Mouse (Mus musculus): ENCODE results near the gene Ngb. TPM values are rescaled to one million over a fixed set of nuclear protein-coding genes. Genes with fewer than 3 reads are reported as not detected.
A peak's percentile ranks its signal among the peaks of the same experiment; 100 is the strongest.

Ngb gene
- polyA plus RNA-seq (2015; fragmentation: Nextera tagmentation; extraction: Ambion mirVana) = 3.0 and 4.0 TPM in 2 replicates

DNA sequence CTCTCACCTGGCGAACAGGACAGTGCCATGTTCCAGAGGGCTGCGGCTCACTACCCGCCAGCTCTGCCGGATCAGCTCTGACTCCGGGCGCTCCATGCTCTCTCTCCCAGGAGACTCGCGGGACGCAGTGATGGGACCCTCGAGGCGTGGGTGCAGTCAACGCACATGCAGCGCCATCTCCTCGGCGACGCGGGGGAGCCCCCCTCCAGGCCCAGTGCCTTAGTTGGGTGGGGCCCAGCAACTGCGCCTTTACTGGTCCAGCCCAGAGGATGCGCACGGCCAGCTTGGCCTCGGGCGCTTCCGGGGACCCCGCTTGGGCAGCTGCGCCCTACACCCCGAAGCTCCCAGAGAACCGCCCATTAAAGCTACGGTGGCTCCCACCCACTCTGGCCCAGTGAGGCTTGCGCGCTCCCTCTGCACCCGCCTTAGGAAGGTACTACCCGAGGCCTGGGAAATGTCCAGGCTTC, at the start of gene Ngb:
Gene Ngb, minus strand, starts transcription at position 375 of the 467 bp plus-strand sequence.
- Histone ChIP-seq H3K9ac (ENCODE audit: low read length) (no peak within 1 kb of the TSS; the same call in 1 of the 2 replicates), H3K4me3 (replicated peaks; ENCODE audit: low read length) (peak within 1 kb of the TSS; percentile 35)
- ATAC-seq (ENCODE audit: insufficient read depth, low FRiP score) = no peak

DNA sequence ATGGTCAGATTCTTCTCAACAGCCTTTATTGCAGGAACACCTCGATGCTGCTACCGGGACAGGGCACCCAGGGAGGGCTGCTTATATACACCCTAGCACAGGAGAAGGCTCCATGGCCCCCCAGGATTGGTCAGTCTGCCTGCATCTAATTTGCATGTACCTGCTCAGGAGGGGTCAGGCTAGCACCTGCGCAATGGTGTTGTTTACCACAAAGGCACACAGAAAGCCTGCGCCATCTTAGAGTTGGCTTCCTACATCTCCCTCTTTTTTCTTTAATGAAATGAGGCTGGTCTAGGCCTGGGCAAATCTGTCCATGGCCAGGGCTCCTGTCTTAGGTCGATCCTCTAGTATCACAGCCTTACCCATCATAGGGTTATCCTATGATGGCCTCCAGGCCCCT, 47.1 kb upstream of the Ngb start:
- H3K9me3 ChIP-seq (replicated peaks; ENCODE audit: control insufficient read depth, low read length) = no peaks in the 10 kb centered on the region
- H3K27ac ChIP-seq (ENCODE audit: low read length) = no peak overlapping the region
- peaks cover 5% of the 10 kb centered on the region for H3K36me3 ChIP-seq (ENCODE audit: control insufficient read depth, insufficient read depth, low read length)
- H3K4me1 ChIP-seq (ENCODE audit: control insufficient read depth, insufficient read depth, low read length) = peaks cover 8% of the 10 kb centered on the region
- ATAC-seq (ENCODE audit: insufficient read depth, low FRiP score) = no peak
- H3K4me2 ChIP-seq (ENCODE audit: low read depth, low read length) = no peak overlapping the region
- no peak overlapping the region for H3K9ac ChIP-seq (ENCODE audit: low read length)
- no peaks in the 10 kb centered on the region for H3K27me3 ChIP-seq (ENCODE audit: control insufficient read depth, insufficient read depth, low read length)
- H3K4me3 ChIP-seq (replicated peaks; ENCODE audit: low read length) = no peak overlapping the region
- WGBS = 94% methylated on average over 5 of the region's 5 CpGs

More for the DNA sequence above, at the start of gene Ngb:
- Histone ChIP-seq H3K27ac (ENCODE audit: low read length) (no peak within 1 kb of the TSS), H3K4me2 (ENCODE audit: low read depth, low read length) (peak within 1 kb of the TSS; percentile 55), H3K36me3 (ENCODE audit: control insufficient read depth, insufficient read depth, low read length) (no peaks in the 10 kb centered on the region), H3K4me1 (ENCODE audit: control insufficient read depth, insufficient read depth, low read length) (0 out of 2 replicates have a peak, but pooled peaks cover 4% of the 10 kb centered on the region), H3K9me3 (replicated peaks; ENCODE audit: control insufficient read depth, low read length) (no peaks in the 10 kb centered on the region), H3K27me3 (ENCODE audit: control insufficient read depth, insufficient read depth, low read length) (peaks cover 22% of the 10 kb centered on the region)
- WGBS = 4% methylated on average over 32 of the region's 32 CpGs

DNA sequence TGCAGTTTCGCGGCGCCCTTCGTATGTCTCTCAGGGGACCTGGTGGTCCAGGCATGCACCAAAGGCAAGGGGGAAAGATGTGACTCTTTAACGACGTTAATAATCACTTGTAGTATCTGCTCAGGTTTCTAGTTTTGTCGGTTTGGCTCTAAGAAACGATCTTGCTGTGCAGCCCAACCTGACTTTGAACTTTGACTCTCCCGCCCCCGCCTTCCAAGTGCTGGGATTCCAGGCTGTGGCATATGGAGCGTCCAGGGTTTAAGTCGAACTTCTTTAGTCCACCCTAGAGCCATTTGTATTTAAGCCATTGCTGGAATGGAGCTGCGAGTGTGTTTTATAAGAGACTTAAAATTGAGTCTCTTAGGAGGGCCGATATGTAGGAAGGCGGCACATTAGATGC, 45.8 kb upstream of the Ngb start:
- Histone ChIP-seq H3K4me1 (ENCODE audit: control insufficient read depth, insufficient read depth, low read length) (peaks cover 8% of the 10 kb centered on the region), H3K27ac (ENCODE audit: low read length) (peak overlapping the region; percentile 96), H3K36me3 (ENCODE audit: control insufficient read depth, insufficient read depth, low read length) (peaks cover 5% of the 10 kb centered on the region), H3K9ac (ENCODE audit: low read length) (peak overlapping the region; percentile 84), H3K9me3 (replicated peaks; ENCODE audit: control insufficient read depth, low read length) (no peaks in the 10 kb centered on the region), H3K27me3 (ENCODE audit: control insufficient read depth, insufficient read depth, low read length) (no peaks in the 10 kb centered on the region), H3K4me2 (ENCODE audit: low read depth, low read length) (peak overlapping the region; percentile 80), H3K4me3 (replicated peaks; ENCODE audit: low read length) (peak overlapping the region; percentile 94)
- no peak for ATAC-seq (ENCODE audit: insufficient read depth, low FRiP score)
- WGBS = 10% methylated on average over 15 of the region's 15 CpGs

DNA sequence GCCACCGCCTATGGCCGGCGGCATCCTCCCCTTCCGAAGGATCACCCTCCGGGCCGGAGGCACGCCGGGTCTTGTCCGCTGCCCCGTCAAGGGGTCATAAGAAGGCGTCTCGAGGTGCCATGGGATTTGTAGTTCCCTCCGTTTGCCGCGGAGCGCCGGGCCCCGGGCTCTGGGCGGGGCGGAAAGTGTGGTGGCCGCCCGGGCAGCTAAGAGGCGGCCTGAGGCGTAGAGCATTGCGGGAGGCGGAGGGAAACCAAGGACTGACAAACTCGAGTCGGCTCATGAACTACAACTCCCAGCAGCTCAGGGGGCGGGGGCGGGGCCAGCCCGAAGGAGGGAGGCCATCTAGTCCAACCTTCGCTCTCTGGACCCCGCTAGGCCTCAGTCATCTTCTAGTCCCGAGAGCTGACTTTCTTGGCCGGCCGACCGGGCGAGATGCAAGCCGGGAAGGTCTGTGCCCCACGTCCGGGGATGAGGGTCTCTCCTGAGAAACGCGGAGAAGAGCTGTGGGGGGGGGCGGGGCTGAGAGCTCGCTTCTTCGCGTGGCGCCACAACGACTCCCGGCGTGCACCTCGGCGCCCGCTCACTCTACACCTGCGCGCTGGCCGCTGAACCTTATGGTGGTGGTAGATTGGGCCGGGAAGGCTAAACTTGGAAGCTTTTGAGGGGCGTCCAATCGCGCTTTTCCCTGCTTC, 45.2 kb upstream of the Ngb start, which contains the start of gene Pomt2:
Gene Pomt2, minus strand, starts transcription at position 574 of the 695 bp plus-strand sequence.
- Histone ChIP-seq H3K4me2 (ENCODE audit: low read depth, low read length) (peak within 1 kb of the TSS; percentile 83), H3K4me1 (ENCODE audit: control insufficient read depth, insufficient read depth, low read length) (peaks cover 8% of the 10 kb centered on the region), H3K4me3 (replicated peaks; ENCODE audit: low read length) (peak within 1 kb of the TSS; percentile 94), H3K9ac (ENCODE audit: low read length) (peak within 1 kb of the TSS; percentile 84), H3K27me3 (ENCODE audit: control insufficient read depth, insufficient read depth, low read length) (no peaks in the 10 kb centered on the region), H3K36me3 (ENCODE audit: control insufficient read depth, insufficient read depth, low read length) (peaks cover 5% of the 10 kb centered on the region), H3K27ac (ENCODE audit: low read length) (peak within 1 kb of the TSS; percentile 96), H3K9me3 (replicated peaks; ENCODE audit: control insufficient read depth, low read length) (no peaks in the 10 kb centered on the region)
- under 1% methylated on average over 61 of the region's 61 CpGs for WGBS
- peak; percentile 98 for ATAC-seq (ENCODE audit: insufficient read depth, low FRiP score)

DNA sequence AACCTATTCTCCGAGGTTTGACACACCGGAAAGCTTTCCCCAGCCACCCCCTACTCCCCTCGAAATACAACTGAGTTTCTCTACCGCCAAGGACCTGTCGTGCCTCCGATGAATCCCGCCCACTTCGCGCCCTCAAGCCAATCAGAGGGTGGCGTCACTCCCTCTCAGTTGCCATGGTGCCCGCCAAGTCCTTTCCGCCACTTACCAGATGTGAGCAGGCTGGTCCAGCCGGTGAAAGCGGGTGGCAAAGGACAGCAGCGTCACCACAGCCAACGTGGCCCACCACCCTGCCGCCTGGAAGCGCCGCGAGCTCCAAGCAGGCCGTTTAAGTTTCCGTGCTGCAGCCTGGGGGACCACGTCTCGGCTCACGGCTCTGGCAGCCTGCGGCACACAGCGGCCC, 44.6 kb upstream of the Ngb start, which contains the start of gene Gstz1:
Gene Gstz1, plus strand, starts transcription at position 200 of the 400 bp plus-strand sequence.
- Histone ChIP-seq H3K4me3 (replicated peaks; ENCODE audit: low read length) (peak within 1 kb of the TSS; percentile 94), H3K27me3 (ENCODE audit: control insufficient read depth, insufficient read depth, low read length) (no peaks in the 10 kb centered on the region), H3K9ac (ENCODE audit: low read length) (peak within 1 kb of the TSS; percentile 84), H3K36me3 (ENCODE audit: control insufficient read depth, insufficient read depth, low read length) (peaks cover 5% of the 10 kb centered on the region), H3K4me2 (ENCODE audit: low read depth, low read length) (peak within 1 kb of the TSS; percentile 83), H3K9me3 (replicated peaks; ENCODE audit: control insufficient read depth, low read length) (no peaks in the 10 kb centered on the region), H3K4me1 (ENCODE audit: control insufficient read depth, insufficient read depth, low read length) (peaks cover 8% of the 10 kb centered on the region), H3K27ac (ENCODE audit: low read length) (peak within 1 kb of the TSS; percentile 96)
- ATAC-seq (ENCODE audit: insufficient read depth, low FRiP score) = peak; percentile 79
- 0% methylated on average over 27 of the region's 27 CpGs for WGBS

DNA sequence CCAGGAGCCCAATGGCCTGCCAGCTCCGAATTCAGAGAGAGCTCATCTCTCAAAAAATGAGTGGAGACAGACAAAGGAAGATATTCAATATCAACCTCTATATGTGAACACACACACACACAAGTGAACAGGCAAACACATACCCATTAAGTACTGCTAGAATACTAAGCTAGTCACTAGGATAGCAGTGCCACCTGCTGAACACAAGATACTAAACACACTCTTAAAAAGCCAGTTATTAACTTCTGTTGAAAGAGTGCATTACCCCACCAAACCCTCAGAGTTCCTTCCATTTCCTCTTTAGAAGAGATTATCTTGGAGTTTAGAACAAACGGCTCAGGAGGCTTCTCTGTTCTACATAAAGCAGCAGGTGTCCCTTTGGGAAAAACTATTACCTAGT, 39.8 kb upstream of the Ngb start:
- H3K4me1 ChIP-seq (ENCODE audit: control insufficient read depth, insufficient read depth, low read length) = peaks cover 8% of the 10 kb centered on the region; the same call in 1 of the 2 replicates
- H3K36me3 ChIP-seq (ENCODE audit: control insufficient read depth, insufficient read depth, low read length) = 0 out of 2 replicates have a peak, but pooled peaks cover 4% of the 10 kb centered on the region
- H3K4me3 ChIP-seq (replicated peaks; ENCODE audit: low read length) = no peak overlapping the region
- H3K9me3 ChIP-seq (replicated peaks; ENCODE audit: control insufficient read depth, low read length) = no peaks in the 10 kb centered on the region
- WGBS = 77% methylated on average over 2 of the region's 2 CpGs
- H3K27ac ChIP-seq (ENCODE audit: low read length) = no peak overlapping the region
- no peak overlapping the region for H3K4me2 ChIP-seq (ENCODE audit: low read depth, low read length)
- no peaks in the 10 kb centered on the region for H3K27me3 ChIP-seq (ENCODE audit: control insufficient read depth, insufficient read depth, low read length)
- no peak for ATAC-seq (ENCODE audit: insufficient read depth, low FRiP score)
- H3K9ac ChIP-seq (ENCODE audit: low read length) = no peak overlapping the region

DNA sequence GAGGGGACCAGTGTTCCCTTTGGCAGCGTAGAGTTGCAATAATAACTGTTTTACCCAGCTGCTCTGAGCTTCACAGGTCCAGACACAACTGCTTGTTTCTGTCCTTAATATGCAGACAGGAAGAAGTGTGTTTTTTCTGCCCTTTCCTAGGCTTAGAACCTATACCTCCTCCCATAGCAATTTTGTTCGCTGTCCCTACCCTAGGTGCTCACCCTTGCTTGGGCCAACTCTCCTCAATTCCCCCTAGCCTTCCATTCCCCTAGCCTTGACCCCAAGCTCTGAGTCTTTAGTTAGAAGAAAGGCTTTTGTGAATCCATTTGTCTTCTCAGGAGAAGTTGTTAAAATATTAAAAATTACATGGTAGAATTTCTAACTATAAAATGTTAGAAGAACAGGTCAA, 36.4 kb upstream of the Ngb start:
- WGBS = 78% methylated on average over 2 of the region's 2 CpGs
- Histone ChIP-seq H3K36me3 (ENCODE audit: control insufficient read depth, insufficient read depth, low read length) (0 out of 2 replicates have a peak, but pooled peaks cover 4% of the 10 kb centered on the region), H3K4me3 (replicated peaks; ENCODE audit: low read length) (no peak overlapping the region), H3K27me3 (ENCODE audit: control insufficient read depth, insufficient read depth, low read length) (no peaks in the 10 kb centered on the region), H3K27ac (ENCODE audit: low read length) (no peak overlapping the region), H3K4me2 (ENCODE audit: low read depth, low read length) (no peak overlapping the region), H3K9me3 (replicated peaks; ENCODE audit: control insufficient read depth, low read length) (no peaks in the 10 kb centered on the region), H3K9ac (ENCODE audit: low read length) (no peak overlapping the region), H3K4me1 (ENCODE audit: control insufficient read depth, insufficient read depth, low read length) (no peaks in the 10 kb centered on the region)
- ATAC-seq (ENCODE audit: insufficient read depth, low FRiP score) = no peak

DNA sequence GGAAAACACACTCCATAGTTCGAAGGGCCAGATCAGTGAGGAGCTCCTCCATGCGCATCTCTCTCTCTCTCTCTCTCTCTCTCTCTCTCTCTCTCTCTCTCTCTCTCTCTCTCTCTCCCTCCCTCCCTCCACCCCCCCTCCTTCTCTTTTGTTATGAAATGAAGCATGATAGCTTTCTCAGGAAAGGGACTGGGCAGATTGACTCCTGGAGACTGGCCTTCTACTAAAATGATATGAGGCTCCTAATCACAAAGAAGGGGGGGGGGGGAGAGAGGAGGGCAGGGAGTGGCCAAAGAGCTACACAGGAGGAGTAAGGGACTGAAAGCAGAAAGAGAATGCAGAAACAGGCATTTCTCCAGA, 36.0 kb upstream of the Ngb start:
- ATAC-seq (ENCODE audit: insufficient read depth, low FRiP score) = no peak
- H3K27me3 ChIP-seq (ENCODE audit: control insufficient read depth, insufficient read depth, low read length) = no peaks in the 10 kb centered on the region
- no peak overlapping the region for H3K9ac ChIP-seq (ENCODE audit: low read length)
- no peak overlapping the region for H3K4me2 ChIP-seq (ENCODE audit: low read depth, low read length)
- H3K4me3 ChIP-seq (replicated peaks; ENCODE audit: low read length) = no peak overlapping the region
- WGBS = 93% methylated on average over 2 of the region's 2 CpGs
- H3K27ac ChIP-seq (ENCODE audit: low read length) = no peak overlapping the region
- H3K4me1 ChIP-seq (ENCODE audit: control insufficient read depth, insufficient read depth, low read length) = no peaks in the 10 kb centered on the region
- H3K9me3 ChIP-seq (replicated peaks; ENCODE audit: control insufficient read depth, low read length) = no peaks in the 10 kb centered on the region
- H3K36me3 ChIP-seq (ENCODE audit: control insufficient read depth, insufficient read depth, low read length) = 0 out of 2 replicates have a peak, but pooled peaks cover 4% of the 10 kb centered on the region

Measured in stomach, embryonic 16.5 days (tissue).